Mouse (Mus musculus) small intestine, adult 2 months (tissue): Measurements from ENCODE around the gene Cdh4.

Source experiments
- CTCF ChIP-seq: fragments of 200-500 bp; IDR thresholded peaks from 2 replicates; pipeline ENCODE4 v1.5.1; 2012; ENCODE audit warnings: low read depth, mild to moderate bottlenecking, control low read depth, inconsistent platforms, low read length, moderate library complexity, mixed read lengths; ENCODE audit not compliant: insufficient replicate concordance, insufficient read length; ENCODE audit errors: extremely low read depth
- POLR2A ChIP-seq: fragments of 200-500 bp; IDR thresholded peaks from 2 replicates; pipeline ENCODE4 v1.6.1; 2012; ENCODE audit warnings: low read depth, mild to moderate bottlenecking, control low read depth, inconsistent platforms, low read length, moderate library complexity

GRCm38 (mm10) chr2:179794354-179794753 lies 352.1 kb downstream of the Cdh4 start:
- TF ChIP-seq CTCF, result no peak
- no peak for TF ChIP-seq POLR2A
